Mouse (Mus musculus): Measurements from ENCODE around the gene Eif5a.

The Eif5a gene

DNA sequence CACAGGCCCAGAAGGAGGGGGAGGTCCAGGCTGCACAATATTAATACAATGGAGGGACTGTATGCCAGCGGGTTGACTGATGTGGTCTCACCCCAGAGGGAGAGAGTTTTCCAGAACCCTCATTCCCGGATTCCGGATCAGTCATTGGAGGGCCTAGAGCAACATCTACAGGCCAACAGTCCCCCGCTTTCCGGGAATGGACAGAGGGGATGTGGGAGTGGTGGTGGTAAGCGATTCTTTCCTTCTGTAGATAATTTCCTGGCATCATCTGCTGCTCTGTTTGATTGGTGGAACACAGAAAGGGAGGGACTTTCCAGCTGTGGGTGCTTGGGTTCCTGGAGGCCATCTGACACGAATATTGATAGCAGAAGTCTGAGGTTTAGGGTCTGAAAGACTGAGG lies 45.6 kb downstream of the Eif5a start:
- DNase-seq (ENCODE audit: low spot score): no peak

DNA sequence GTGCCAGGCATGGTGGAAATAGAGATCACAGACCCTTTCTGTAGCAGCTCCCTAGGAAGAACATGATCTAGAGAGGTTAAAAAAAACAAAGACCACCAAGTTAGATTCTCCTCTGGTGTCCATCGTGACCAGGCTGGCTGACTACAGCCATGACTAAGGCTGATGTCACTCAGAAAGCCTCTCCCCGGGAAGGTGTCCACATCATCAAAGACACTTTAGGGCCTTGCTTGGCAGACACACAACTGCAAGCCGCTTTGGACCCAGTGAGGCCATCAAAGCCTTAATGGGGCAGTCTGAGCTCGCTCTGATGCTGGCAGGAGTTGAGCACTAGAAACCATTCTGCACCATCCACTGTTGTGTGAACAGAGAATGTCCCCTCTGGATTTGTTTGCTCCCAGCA lies 49.3 kb downstream of the Eif5a start:
- no peak for DNase-seq (ENCODE audit: low spot score)

DNA sequence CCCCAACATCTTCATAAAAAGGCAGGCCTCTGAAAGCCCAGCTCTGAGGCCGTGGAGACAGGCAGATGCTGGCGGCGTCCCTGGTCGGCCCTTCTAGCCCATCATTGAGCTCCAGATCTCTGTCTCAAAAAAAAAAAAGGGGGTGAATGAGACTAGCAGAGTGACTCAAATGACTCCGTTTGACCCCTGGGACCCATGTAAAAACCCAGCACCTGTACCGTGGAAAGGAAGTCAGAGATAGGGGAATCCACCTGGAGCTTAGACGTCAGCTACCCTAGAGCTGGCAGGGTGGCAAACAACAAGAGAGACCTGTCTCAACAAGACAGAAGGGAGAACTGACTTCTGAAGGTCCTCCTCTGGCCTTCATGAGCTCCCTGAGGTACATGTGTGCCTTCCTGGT lies 49.9 kb downstream of the Eif5a start:
- no peak for DNase-seq (ENCODE audit: low spot score)

DNA sequence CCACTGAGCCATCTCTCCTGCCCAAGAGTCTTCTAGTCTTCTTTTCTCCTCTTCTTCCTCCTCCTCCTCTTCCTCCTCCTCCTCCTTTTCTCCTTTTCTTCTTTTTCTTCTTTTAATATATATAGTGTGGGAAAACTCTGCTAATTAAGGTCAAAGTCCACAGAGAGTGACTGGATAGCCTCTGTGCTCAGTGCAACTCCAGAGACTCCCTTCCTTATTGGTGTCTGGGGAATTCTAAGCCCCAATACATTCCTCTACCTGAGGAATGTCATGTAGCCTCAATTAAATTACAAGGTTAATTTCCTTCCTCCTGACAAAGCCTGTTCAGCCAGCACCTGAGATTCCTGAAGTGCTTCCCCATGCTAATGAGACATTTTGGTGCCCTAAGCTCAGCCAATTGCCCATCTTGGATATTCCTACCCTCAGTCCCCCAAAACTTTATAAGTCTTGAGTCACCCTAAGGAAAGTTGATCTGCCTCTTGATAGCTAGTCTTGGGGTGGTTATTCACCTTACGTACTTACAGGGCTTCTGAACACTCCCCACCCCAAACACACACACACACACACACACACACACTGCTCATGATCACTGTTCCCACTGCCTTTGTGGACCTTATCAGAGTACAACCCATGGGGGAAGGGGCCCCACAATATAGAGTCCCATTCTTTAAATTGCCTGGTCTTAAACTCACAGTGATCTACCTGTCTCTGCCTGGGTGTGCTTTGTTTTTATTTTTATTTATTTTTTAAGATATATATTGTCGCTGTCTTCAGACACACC lies 51.3 kb downstream of the Eif5a start:
- no peak for DNase-seq (ENCODE audit: low spot score)

DNA sequence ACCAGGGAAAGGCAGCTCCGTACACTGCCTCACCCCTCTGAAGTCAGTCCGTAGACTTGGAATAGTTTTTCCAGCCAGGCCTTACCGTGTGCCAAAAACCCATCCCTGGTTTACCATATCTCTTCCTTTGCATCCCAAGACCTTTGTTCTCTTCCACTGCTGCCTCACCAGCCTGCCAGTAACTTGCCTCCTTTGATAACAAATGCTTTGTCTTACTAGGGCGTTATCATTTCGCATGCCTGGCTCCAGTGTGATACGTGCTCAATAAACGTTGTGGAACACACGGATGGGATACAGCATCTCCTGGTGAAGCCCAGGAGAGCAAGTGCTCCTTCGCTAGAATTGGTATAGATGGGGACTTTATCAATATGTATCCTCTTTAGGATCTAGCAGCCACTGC lies 54.4 kb downstream of the Eif5a start:
- DNase-seq (ENCODE audit: low spot score): no peak

Measured in testis, postnatal 10 days (tissue).